Mouse (Mus musculus): Measurements from ENCODE around the gene Grk2. TPM values are rescaled to one million over a fixed set of nuclear protein-coding genes. Genes with fewer than 3 reads are reported as not detected.

Gene Grk2
- polyA plus RNA-seq, 1 experiment, result 60.3 TPM

- no peak overlapping the region for H3K4me3 ChIP-seq (ENCODE audit: insufficient read depth, low read depth, low read length)
- H3K36me3 ChIP-seq (ENCODE audit: control insufficient read depth, insufficient read depth, low read length), result no peaks in the 10 kb centered on the region
- no peak for DNase-seq
- H3K27me3 ChIP-seq (replicated peaks; ENCODE audit: control insufficient read depth, insufficient read depth, low read length), result no peaks in the 10 kb centered on the region
- peaks cover 4% of the 10 kb centered on the region; the same call in 1 of the 2 replicates for H3K4me1 ChIP-seq (ENCODE audit: control insufficient read depth, insufficient read depth, low read length)
- WGBS, result 94% methylated on average over 11 of the region's 11 CpGs
- TF ChIP-seq CTCF (conservative IDR thresholded peaks at IDR 0.05; ENCODE audit: insufficient read depth, insufficient read length, low read depth, low read length) (no peak), POLR2A (IDR thresholded peaks at IDR 0.05; ENCODE audit: low read depth, low read length) (no peak)
- no peak overlapping the region for H3K27ac ChIP-seq (ENCODE audit: insufficient read depth, low read depth, low read length)
Measured at GRCm38 (mm10) chr19:4270972-4271371, 35.0 kb downstream of the Grk2 start.

GRCm38 (mm10) chr19:4270187-4270586 lies 35.8 kb downstream of the Grk2 start:
- Histone ChIP-seq H3K4me1 (ENCODE audit: control insufficient read depth, insufficient read depth, low read length) (peaks cover 4% of the 10 kb centered on the region; the same call in 1 of the 2 replicates), H3K36me3 (ENCODE audit: control insufficient read depth, insufficient read depth, low read length) (no peaks in the 10 kb centered on the region; the same call in 1 of the 2 replicates), H3K27me3 (replicated peaks; ENCODE audit: control insufficient read depth, insufficient read depth, low read length) (no peaks in the 10 kb centered on the region), H3K4me3 (ENCODE audit: insufficient read depth, low read depth, low read length) (no peak overlapping the region), H3K27ac (ENCODE audit: insufficient read depth, low read depth, low read length) (no peak overlapping the region)
- 86% methylated on average over 6 of the region's 6 CpGs for WGBS
- no peak for TF ChIP-seq POLR2A (IDR thresholded peaks at IDR 0.05; ENCODE audit: low read depth, low read length)
- no peak for TF ChIP-seq CTCF (conservative IDR thresholded peaks at IDR 0.05; ENCODE audit: insufficient read depth, insufficient read length, low read depth, low read length)
- no peak for DNase-seq

DNA sequence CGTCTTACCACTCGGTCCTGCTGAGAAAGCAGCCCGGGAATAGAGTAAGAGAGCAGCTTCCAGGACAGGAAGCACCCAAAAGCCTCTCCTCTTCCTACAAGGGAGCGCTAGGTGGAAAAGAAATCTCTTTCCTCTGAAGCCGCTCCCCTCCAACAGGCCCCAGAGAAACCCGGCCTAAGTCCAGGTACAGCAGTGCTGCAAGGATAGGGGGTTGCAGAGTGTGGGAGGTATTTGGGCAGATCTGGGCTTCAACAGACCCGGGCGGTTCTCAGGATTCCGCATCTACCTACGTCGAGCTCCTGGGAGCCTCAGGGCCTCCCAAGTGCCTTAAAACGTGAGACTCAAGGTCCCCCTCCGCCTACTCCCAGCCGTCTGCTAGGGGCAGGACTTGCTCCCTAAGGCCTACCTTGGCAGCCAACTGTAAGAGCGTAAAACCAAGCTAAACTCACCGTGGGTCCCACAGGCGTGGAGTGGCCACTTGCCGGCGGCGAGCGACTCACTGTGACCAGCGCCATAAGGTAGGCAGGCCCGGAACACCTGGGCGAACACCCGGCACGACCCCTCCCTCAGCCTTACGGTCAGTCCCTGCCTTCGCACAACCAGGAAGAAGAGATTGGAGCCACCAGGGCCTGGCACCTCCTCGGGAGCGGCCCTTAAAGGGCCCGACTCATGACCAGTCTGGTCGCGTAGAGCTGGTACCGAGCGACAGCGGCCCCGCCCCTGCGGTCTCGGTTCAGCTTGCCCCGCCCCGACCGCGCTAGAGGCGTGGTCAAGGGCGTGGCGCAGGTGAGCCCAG lies 37.3 kb downstream of the Grk2 start, which contains the start of gene Ssh3:
Gene Ssh3 (minus strand): TSS at position 615 of the 796 bp plus-strand sequence.
- peak; percentile 95 for DNase-seq
- H3K36me3 ChIP-seq (ENCODE audit: control insufficient read depth, insufficient read depth, low read length), result no peaks in the 10 kb centered on the region; the same call in 1 of the 2 replicates
- H3K27me3 ChIP-seq (replicated peaks; ENCODE audit: control insufficient read depth, insufficient read depth, low read length), result no peaks in the 10 kb centered on the region
- peak within 1 kb of the TSS; percentile 68 for H3K4me3 ChIP-seq (ENCODE audit: insufficient read depth, low read depth, low read length)
- peaks cover 4% of the 10 kb centered on the region; the same call in 1 of the 2 replicates for H3K4me1 ChIP-seq (ENCODE audit: control insufficient read depth, insufficient read depth, low read length)
- TF ChIP-seq CTCF (conservative IDR thresholded peaks at IDR 0.05; ENCODE audit: insufficient read depth, insufficient read length, low read depth, low read length) (no peak), POLR2A (IDR thresholded peaks at IDR 0.05; ENCODE audit: low read depth, low read length) (peak; percentile 34)
- WGBS, result 6% methylated on average over 46 of the region's 46 CpGs
- peak within 1 kb of the TSS; percentile 29 for H3K27ac ChIP-seq (ENCODE audit: insufficient read depth, low read depth, low read length)

DNA sequence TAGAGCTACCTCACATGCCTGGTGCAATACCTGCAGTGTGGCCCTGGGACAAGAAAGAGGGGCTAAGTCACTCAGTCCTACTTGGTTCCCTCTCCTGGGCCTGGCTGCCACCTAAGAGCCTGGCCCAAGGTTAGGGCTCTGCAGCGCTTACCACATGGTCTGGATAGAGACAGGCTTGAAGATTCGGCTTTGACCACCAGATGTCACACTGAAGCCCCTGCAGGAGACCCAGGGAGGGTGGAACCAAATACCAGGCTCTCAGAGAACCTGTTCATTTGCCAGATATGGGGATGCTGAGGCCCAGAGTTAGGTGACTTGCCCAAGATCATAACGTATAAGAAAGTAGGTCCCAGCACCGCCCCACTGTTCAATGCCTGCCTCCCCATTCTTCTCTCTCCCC lies 40.1 kb downstream of the Grk2 start:
- Histone ChIP-seq H3K27me3 (replicated peaks; ENCODE audit: control insufficient read depth, insufficient read depth, low read length) (no peaks in the 10 kb centered on the region), H3K27ac (ENCODE audit: insufficient read depth, low read depth, low read length) (no peak overlapping the region), H3K36me3 (ENCODE audit: control insufficient read depth, insufficient read depth, low read length) (no peaks in the 10 kb centered on the region; the same call in 1 of the 2 replicates), H3K4me3 (ENCODE audit: insufficient read depth, low read depth, low read length) (no peak overlapping the region), H3K4me1 (ENCODE audit: control insufficient read depth, insufficient read depth, low read length) (peaks cover 4% of the 10 kb centered on the region; the same call in 1 of the 2 replicates)
- TF ChIP-seq CTCF (conservative IDR thresholded peaks at IDR 0.05; ENCODE audit: insufficient read depth, insufficient read length, low read depth, low read length), result no peak
- TF ChIP-seq POLR2A (IDR thresholded peaks at IDR 0.05; ENCODE audit: low read depth, low read length), result no peak
- no peak for DNase-seq
- WGBS, result 79% methylated on average over 4 of the region's 4 CpGs

- H3K27me3 ChIP-seq (replicated peaks; ENCODE audit: control insufficient read depth, insufficient read depth, low read length), result no peaks in the 10 kb centered on the region
- no peak overlapping the region for H3K27ac ChIP-seq (ENCODE audit: insufficient read depth, low read depth, low read length)
- WGBS, result 96% methylated on average over 6 of the region's 6 CpGs
- H3K4me3 ChIP-seq (ENCODE audit: insufficient read depth, low read depth, low read length), result no peak overlapping the region
- no peaks in the 10 kb centered on the region; the same call in 1 of the 2 replicates for H3K36me3 ChIP-seq (ENCODE audit: control insufficient read depth, insufficient read depth, low read length)
- H3K4me1 ChIP-seq (ENCODE audit: control insufficient read depth, insufficient read depth, low read length), result peaks cover 1% of the 10 kb centered on the region; the same call in 1 of the 2 replicates
- no peak for DNase-seq
- no peak for TF ChIP-seq POLR2A (IDR thresholded peaks at IDR 0.05; ENCODE audit: low read depth, low read length)
- no peak for TF ChIP-seq CTCF (conservative IDR thresholded peaks at IDR 0.05; ENCODE audit: insufficient read depth, insufficient read length, low read depth, low read length)
Measured at GRCm38 (mm10) chr19:4264171-4264780, 41.7 kb downstream of the Grk2 start.

DNA sequence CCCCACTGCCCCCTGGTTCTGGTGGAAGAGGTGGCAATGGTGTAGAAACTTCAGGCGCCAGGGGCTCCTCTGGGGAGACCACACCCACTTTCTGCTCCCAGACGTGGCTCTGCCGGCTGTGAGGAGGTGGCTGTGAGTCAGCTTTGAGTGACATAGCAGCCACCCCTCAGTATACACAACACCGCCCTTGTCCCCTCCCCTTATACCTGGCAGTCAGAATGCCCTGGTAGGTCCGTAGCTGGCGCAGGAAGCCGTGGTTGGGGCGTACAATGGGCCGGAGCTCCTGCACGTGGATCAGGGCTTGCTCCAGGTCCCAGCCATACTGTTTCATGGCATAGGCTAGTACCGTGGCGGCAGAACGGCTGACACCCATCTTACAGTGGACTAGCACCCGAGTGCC lies 42.3 kb downstream of the Grk2 start:
- Histone ChIP-seq H3K27ac (ENCODE audit: insufficient read depth, low read depth, low read length) (no peak overlapping the region), H3K36me3 (ENCODE audit: control insufficient read depth, insufficient read depth, low read length) (no peaks in the 10 kb centered on the region; the same call in 1 of the 2 replicates), H3K4me3 (ENCODE audit: insufficient read depth, low read depth, low read length) (no peak overlapping the region), H3K27me3 (replicated peaks; ENCODE audit: control insufficient read depth, insufficient read depth, low read length) (no peaks in the 10 kb centered on the region), H3K4me1 (ENCODE audit: control insufficient read depth, insufficient read depth, low read length) (no peaks in the 10 kb centered on the region)
- no peak for DNase-seq
- TF ChIP-seq CTCF (conservative IDR thresholded peaks at IDR 0.05; ENCODE audit: insufficient read depth, insufficient read length, low read depth, low read length), result no peak
- no peak for TF ChIP-seq POLR2A (IDR thresholded peaks at IDR 0.05; ENCODE audit: low read depth, low read length)
- WGBS, result 90% methylated on average over 14 of the region's 14 CpGs

DNA sequence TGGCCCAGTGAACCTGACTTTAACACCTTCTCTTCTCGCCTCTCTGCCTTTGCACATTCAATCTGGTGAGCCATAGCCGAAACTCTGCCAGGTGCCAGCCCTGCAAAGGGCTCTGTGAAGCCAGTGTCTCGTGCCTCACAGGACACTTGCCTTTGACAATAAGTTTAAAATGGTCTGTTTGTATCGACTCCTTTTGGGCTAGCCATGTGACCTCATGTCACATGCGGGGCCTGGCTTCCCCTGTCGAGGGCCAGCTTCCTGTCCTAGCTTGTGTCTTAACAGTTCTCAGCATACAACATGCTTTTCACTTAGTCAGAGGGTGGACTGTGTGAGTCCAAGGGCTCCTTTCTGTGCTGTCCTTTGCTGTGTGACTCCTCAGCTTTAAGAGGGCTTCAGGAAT lies 43.3 kb downstream of the Grk2 start:
- no peaks in the 10 kb centered on the region; the same call in 1 of the 2 replicates for H3K36me3 ChIP-seq (ENCODE audit: control insufficient read depth, insufficient read depth, low read length)
- no peak for TF ChIP-seq CTCF (conservative IDR thresholded peaks at IDR 0.05; ENCODE audit: insufficient read depth, insufficient read length, low read depth, low read length)
- TF ChIP-seq POLR2A (IDR thresholded peaks at IDR 0.05; ENCODE audit: low read depth, low read length), result no peak
- no peaks in the 10 kb centered on the region for H3K27me3 ChIP-seq (replicated peaks; ENCODE audit: control insufficient read depth, insufficient read depth, low read length)
- H3K27ac ChIP-seq (ENCODE audit: insufficient read depth, low read depth, low read length), result no peak overlapping the region
- 66% methylated on average over 6 of the region's 6 CpGs for WGBS
- no peak overlapping the region for H3K4me3 ChIP-seq (ENCODE audit: insufficient read depth, low read depth, low read length)
- no peak for DNase-seq
- H3K4me1 ChIP-seq (ENCODE audit: control insufficient read depth, insufficient read depth, low read length), result no peaks in the 10 kb centered on the region
